Mouse (Mus musculus): ENCODE measurements around the gene Tmem47. TPM values are rescaled to one million over a fixed set of nuclear protein-coding genes. Genes with fewer than 3 reads are reported as not detected.

Gene Tmem47
- total and polyA plus RNA-seq, 2 experiments from 2014 or later, result 24.6 to 40.7 TPM

DNA sequence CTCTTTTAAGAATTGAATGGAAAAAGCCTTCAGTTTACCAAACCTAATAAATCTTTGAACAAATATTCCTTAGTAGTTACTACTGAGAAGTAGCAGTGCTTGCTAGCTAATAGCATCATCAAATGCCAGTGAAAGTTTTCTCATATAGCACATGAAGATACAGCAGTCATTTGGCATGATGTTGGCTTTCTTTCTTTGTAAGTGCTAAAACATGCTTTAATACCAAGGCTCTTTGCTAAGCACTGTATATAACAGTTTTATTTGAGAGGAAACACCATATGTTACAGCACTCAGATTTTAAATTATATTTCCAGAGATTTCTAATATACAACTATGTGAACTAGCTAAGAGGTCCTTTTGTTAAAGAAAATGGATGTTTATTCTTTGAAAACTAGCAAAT, 8.0 kb downstream of the Tmem47 start:
- no peak overlapping the region for H3K4me3 ChIP-seq (ENCODE audit: low read depth, low read length)
- H3K4me1 ChIP-seq (ENCODE audit: insufficient read depth, low read length), result no peaks in the 10 kb centered on the region
- no peak for ATAC-seq (ENCODE audit: low FRiP score)
- H3K27me3 ChIP-seq (ENCODE audit: insufficient read depth, low read length), result no peaks in the 10 kb centered on the region
- H3K27ac ChIP-seq (ENCODE audit: low read depth, low read length), result no peak overlapping the region
- no peak overlapping the region for H3K9ac ChIP-seq (replicated peaks; ENCODE audit: low read length, poor library complexity, severe bottlenecking)
- no peaks in the 10 kb centered on the region for H3K9me3 ChIP-seq (ENCODE audit: low read length)
- DNase-seq (ENCODE audit: low spot score), result no peak
- no peak overlapping the region for H3K4me2 ChIP-seq (ENCODE audit: low read depth, low read length, poor library complexity, severe bottlenecking)
- TF ChIP-seq CTCF (IDR thresholded peaks at IDR 0.05), result no peak
- no peaks in the 10 kb centered on the region for H3K36me3 ChIP-seq (ENCODE audit: insufficient read depth, low read length)

GRCm38 (mm10) chrX:81080996-81081395, 10.5 kb downstream of the Tmem47 start:
- H3K27me3 ChIP-seq (ENCODE audit: insufficient read depth, low read length), result no peaks in the 10 kb centered on the region
- no peak overlapping the region for H3K4me3 ChIP-seq (ENCODE audit: low read depth, low read length)
- no peaks in the 10 kb centered on the region for H3K4me1 ChIP-seq (ENCODE audit: insufficient read depth, low read length)
- H3K9ac ChIP-seq (replicated peaks; ENCODE audit: low read length, poor library complexity, severe bottlenecking), result no peak overlapping the region
- no peak for ATAC-seq (ENCODE audit: low FRiP score)
- no peak for TF ChIP-seq CTCF (IDR thresholded peaks at IDR 0.05)
- H3K4me2 ChIP-seq (ENCODE audit: low read depth, low read length, poor library complexity, severe bottlenecking), result no peak overlapping the region
- peak; percentile 13 for DNase-seq (ENCODE audit: low spot score)
- H3K27ac ChIP-seq (ENCODE audit: low read depth, low read length), result no peak overlapping the region
- H3K9me3 ChIP-seq (ENCODE audit: low read length), result no peaks in the 10 kb centered on the region
- H3K36me3 ChIP-seq (ENCODE audit: insufficient read depth, low read length), result no peaks in the 10 kb centered on the region
- WGBS, result 56% methylated on average over 2 of the region's 2 CpGs

DNA sequence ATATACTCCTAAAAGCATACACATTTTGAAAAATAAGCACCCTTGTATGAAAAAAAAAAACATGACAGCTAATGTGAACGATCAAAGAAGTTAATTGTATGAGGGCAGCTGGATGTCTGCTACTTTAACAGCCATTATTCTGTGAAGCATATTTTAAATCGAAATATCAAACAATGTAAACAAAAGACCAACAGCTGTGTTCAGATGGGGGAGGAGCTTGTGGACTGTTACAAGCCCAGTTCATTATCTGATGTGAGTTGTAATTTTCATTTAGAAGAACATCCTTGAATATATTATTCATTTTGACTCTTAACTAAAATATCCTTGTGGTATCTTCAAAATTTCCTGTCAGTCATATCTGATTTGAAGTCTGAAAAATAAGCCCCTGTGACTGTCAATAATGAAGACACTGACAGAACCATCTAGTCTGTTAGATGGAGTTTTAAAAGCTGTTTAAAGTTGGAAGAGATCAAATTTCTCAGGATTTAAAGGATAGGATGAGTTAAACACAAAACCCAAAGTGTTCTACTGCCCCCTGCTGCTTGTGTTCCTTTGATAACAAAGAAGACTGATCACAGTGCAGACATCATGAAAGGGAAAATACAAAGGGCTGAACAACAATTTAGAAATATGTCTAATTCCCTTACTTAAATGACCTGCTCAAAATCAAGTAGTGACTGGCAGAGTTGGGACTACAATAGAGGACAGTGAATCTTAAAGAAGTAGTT, 14.7 kb downstream of the Tmem47 start:
- Histone ChIP-seq H3K9me3 (ENCODE audit: low read length) (no peaks in the 10 kb centered on the region), H3K9ac (replicated peaks; ENCODE audit: low read length, poor library complexity, severe bottlenecking) (no peak overlapping the region), H3K4me3 (ENCODE audit: low read depth, low read length) (no peak overlapping the region), H3K36me3 (ENCODE audit: insufficient read depth, low read length) (no peaks in the 10 kb centered on the region), H3K27me3 (ENCODE audit: insufficient read depth, low read length) (no peaks in the 10 kb centered on the region), H3K4me1 (ENCODE audit: insufficient read depth, low read length) (no peaks in the 10 kb centered on the region), H3K27ac (ENCODE audit: low read depth, low read length) (no peak overlapping the region), H3K4me2 (ENCODE audit: low read depth, low read length, poor library complexity, severe bottlenecking) (no peak overlapping the region)
- ATAC-seq (ENCODE audit: low FRiP score) (no peak), DNase-seq (ENCODE audit: low spot score) (peak; percentile 63)
- TF ChIP-seq CTCF (IDR thresholded peaks at IDR 0.05), result peak; percentile 72
- 34% methylated on average over 2 of the region's 2 CpGs for WGBS

DNA sequence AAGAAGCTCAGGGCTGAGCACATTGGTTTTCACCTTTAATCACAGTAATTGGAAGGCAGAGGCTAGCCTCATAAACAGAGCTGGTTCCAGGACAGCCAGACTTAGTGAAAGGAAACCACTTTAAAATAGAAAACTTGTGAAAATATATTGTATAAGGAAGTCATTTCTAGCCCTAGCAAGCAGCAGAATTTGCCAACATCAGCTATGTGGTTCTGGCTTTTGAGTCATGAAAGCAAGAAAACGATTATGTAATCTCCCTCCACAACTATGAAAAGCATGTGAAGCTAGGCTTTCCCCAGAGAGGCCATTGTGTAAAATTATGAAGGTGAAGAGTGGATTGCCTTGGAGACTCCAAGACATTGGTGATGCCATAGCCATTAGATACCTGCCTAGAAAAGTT, 76.9 kb downstream of the Tmem47 start:
- no peak overlapping the region for H3K4me3 ChIP-seq (ENCODE audit: low read depth, low read length)
- TF ChIP-seq CTCF (IDR thresholded peaks at IDR 0.05), result no peak
- 48% methylated on average over 1 of the region's 1 CpGs for WGBS
- no peaks in the 10 kb centered on the region for H3K9me3 ChIP-seq (ENCODE audit: low read length)
- no peak overlapping the region for H3K9ac ChIP-seq (replicated peaks; ENCODE audit: low read length, poor library complexity, severe bottlenecking)
- ATAC-seq (ENCODE audit: low FRiP score) (no peak), DNase-seq (ENCODE audit: low spot score) (no peak)
- H3K27ac ChIP-seq (ENCODE audit: low read depth, low read length), result no peak overlapping the region
- H3K4me2 ChIP-seq (ENCODE audit: low read depth, low read length, poor library complexity, severe bottlenecking), result no peak overlapping the region
- H3K36me3 ChIP-seq (ENCODE audit: insufficient read depth, low read length), result no peaks in the 10 kb centered on the region
- H3K27me3 ChIP-seq (ENCODE audit: insufficient read depth, low read length), result no peaks in the 10 kb centered on the region
- no peaks in the 10 kb centered on the region for H3K4me1 ChIP-seq (ENCODE audit: insufficient read depth, low read length)

All from midbrain, postnatal 0 days (tissue).